Mouse (Mus musculus) erythroblast, embryonic 14.5 days (primary cell): Measurements from ENCODE around the gene Epb41l1.

Experiments
- GATA1 ChIP-seq: IDR thresholded peaks from 2 replicates; pipeline ENCODE4 v1.6.1; 2012; ENCODE audit warnings: low read length, inconsistent platforms, mixed read lengths
- TAL1 ChIP-seq: IDR thresholded peaks from 3 replicates; pipeline ENCODE4 v1.6.1; 2012; ENCODE audit warnings: low read length, inconsistent platforms, mixed read lengths

- TF ChIP-seq GATA1 (no peak), TAL1 (no peak)
These were observed 19.2 kb downstream of the Epb41l1 start for GRCm38 (mm10) chr2:156439666-156440462.
